Mouse (Mus musculus) liver, embryonic 14.5 days (tissue): ENCODE data around the gene Gm1043.

Experiments used
- CTCF ChIP-seq: IDR thresholded peaks from 2 replicates; pipeline ENCODE4 v1.5.1; 2016; ENCODE audit warnings: antibody characterized with exemption, low read depth, control low read depth
- EP300 ChIP-seq: IDR thresholded peaks from 2 replicates; pipeline ENCODE4 v1.6.1; 2016; ENCODE audit warnings: antibody characterized with exemption, low read depth

DNA sequence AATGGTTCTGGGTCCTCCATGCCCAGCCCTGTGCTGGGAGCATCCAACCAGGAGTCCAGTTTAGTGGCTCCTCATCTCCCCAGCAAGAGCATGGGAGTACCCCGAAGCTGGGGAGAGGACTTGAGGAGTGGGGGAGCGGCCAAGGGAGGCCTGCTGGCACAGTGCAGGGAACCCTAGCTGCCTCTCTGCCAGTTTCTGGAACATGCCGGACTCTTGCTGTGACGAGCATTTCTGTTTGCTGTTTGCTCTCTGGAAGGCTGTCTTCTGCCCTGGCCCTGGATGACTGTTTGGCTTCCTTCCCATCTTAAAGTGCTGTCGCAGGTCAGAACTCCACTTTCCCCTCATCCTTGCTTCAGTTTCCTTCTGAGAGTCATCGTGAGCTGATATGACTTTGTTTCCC, 49.3 kb upstream of the Gm1043 start:
- TF ChIP-seq CTCF (no peak), EP300 (no peak)
